Mouse (Mus musculus): ENCODE results near the gene Mef2c.

The Mef2c gene

DNA sequence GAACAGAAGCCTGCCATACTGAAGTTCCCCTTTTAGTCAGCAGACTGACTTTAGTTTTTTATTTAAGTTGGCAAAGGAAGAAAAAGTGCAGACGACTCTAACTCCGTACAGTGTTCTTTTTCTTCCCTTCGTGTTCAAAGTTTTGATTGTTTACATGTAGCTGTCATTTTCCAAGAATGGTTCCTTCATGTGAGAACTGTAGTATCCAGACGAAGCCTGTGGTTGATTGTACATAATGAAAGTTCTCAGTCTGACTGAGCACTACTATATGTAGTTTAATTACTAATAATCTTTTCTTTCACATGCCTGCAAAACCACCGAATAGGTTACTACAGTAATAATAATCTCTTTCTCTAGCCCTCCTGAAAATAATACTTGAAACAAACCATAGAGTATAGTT, 68.6 kb downstream of the Mef2c start:
- DNase-seq (ENCODE audit: low read depth, low spot score), result no peak

DNA sequence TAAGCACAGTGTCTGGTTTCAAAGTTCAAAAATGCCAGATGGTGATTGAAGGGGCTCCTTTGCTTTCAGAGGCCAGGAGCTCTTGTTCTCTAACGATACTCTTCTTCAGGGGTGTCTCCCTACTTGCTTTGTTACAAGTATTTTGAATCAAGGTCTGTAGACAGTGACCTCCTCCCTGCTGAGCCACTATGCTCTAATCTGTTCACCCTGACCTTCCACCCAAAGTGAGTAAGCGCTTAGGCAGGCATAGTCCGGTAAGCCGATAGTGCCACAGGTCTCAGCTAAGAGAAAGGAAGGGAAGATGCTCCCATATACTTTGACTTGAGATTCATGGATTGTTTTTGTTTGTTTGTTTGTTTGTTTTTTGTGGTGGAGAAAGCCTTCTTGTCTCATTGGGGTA, 69.5 kb downstream of the Mef2c start:
- no peak for DNase-seq (ENCODE audit: low read depth, low spot score)

DNA sequence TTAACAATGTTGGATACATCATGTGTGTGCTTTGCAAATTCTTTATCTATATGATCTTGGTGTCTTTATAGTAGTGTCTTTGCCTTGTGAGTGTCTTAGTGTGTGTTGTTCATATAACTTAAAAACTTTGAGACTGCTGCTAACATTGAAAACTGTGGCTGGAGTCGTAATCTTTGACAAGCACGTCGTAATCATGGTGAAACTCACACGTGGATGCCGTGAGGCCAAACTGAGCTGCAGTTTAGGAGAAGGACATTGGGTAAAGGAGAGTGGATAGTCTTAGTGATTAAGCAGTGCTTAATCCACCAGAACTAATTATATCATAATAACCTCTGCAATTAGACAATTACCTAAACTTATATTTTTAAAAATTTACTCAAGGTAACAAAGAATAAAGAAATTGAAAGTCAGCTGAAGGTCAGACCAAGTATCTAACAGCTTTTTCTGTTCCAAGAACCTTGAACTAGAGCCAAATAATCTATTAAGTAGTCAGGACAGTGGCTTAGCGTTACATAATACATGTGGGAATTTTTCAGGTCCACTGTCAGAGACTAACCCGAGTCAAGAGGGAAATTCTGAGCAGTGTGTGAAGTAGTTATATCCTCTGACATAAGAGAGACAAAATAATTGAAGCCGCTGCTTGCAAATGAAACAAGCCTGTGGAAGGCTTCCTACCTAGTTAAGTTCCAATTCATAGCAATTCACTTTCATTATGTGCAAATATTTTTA, 70.2 kb downstream of the Mef2c start:
- no peak for DNase-seq (ENCODE audit: low read depth, low spot score)

DNA sequence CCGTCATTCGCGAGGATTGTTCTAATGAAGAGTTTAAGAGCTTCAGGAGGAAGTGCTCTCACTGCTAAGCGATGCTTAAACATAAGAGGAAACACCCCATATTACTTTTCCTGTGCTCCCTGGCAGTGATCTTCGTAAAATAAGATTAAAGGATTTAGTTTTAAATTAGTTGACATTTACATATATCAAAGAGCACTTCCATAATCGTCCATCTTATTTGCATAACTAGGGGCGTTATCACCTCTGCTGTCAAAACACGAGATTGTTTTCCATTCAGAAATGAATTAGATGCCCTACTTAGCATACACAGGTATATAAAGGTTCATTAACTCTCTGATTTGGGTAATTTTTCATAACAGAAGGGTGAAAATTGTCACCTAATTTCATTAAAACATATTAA, 71.0 kb downstream of the Mef2c start:
- DNase-seq (ENCODE audit: low read depth, low spot score), result no peak

DNA sequence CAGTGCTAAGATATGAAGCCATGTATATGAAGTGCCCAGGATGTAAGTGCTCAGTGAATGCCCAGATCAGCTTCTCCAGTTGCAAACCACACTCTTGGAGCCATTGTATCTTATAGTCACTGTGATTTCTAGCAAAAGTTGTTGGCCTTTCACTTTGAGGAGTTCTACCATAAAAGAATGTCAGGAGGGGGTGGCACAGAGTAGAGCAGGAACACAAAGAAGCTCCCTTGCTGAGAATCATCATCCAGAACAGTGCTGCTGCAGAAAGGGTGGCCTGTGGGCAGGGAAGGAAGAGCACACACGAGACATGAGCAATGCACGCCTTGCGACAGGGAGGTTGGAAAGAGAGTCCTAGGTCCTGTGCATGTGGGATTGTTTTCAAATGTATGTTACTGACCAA, 75.6 kb downstream of the Mef2c start:
- DNase-seq (ENCODE audit: low read depth, low spot score), result no peak

DNA sequence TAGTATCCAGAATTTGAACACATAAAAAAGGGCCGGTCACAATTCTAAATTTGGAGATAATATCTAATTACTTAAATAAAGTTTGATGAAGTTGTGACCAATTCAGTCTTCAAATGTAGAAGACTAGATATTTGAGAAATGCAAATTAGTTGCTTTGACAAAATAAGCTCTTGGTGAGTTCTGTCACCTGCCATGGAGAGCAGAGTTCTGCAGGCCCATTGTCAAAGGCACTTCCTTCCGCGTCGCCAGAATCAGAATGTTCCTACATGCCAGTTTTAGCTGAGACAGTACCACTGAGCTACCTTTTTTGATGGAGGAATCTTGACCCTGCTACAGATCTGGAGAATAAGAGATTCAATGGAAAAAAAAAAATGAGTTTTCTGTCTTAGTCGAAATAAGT, 77.0 kb downstream of the Mef2c start:
- no peak for DNase-seq (ENCODE audit: low read depth, low spot score)

DNA sequence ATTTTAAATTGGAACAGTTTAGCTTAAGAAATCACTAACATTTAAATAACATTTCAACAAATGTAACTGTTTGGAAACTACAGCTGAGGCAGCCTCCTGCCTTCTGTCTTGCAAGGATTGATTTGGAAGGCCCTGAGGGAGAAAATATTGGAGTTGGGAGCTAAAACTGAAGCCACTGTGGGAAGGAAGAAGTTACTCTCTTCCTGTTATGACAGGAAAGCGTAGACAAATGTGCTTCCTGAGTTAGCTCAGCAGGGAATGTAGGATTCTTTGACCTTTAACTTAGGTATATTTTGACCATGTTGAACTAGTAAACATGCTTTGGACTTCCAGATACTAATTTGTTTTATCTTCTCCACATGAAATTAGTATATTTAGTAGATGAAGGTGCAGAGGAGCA, 78.7 kb downstream of the Mef2c start:
- no peak for DNase-seq (ENCODE audit: low read depth, low spot score)

DNA sequence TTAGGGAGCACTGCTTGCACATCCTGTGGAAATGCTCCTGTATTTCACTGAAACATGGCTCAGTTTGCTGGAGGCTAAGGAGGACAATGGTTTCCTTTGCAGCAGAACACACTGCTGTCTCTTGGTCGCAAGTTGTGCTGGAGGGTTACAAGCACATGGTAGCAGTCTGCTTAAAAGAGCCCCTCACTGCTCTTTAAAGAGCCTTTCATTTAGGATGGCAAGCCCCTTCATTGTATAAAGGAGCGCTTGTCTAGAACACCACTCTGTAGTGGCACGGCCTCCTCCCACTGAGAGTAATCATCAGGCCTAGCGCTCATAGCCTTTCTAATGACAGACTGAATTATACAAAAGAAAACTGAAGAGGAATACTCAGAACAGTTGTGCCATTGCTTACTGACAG, 80.0 kb downstream of the Mef2c start:
- no peak for DNase-seq (ENCODE audit: low read depth, low spot score)

DNA sequence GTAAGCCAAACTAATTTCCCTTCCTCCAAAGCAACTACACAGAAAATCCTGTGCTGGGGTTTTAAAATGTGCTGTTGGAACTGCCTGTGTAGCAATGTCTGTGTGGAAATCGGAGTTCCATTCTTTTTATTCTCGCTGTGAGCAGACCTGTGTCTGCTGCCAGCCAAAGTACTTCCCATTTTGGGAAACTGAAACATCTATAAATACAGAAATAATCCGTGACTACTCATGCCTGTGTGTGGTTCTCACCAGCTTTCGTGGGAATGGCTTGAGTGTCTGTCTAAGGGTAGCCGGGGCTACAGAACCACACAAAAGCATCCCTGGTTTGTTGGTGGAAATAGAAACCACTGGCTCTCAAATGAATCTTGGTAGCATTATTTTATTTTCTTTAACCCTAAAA, 81.5 kb downstream of the Mef2c start:
- DNase-seq (ENCODE audit: low read depth, low spot score), result no peak

DNA sequence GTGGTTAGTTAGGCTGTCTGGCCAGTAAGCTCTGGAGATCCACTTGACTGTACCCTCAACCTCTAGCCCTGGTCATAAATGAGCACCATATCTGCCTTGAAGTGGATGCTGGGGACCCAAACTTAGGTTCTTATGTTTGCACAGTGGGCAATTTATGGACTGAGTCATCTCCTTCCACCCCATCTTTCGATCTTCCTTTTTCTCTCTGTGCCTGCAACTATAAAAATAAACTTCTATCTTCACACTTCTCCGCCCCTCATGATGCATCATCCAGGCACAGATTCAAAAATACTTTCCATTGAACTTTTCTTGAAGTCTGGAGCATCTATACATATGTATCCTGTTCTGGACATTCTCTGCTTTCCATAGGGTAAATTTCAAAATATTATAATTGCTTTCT, 84.4 kb downstream of the Mef2c start:
- DNase-seq (ENCODE audit: low read depth, low spot score), result no peak

DNA sequence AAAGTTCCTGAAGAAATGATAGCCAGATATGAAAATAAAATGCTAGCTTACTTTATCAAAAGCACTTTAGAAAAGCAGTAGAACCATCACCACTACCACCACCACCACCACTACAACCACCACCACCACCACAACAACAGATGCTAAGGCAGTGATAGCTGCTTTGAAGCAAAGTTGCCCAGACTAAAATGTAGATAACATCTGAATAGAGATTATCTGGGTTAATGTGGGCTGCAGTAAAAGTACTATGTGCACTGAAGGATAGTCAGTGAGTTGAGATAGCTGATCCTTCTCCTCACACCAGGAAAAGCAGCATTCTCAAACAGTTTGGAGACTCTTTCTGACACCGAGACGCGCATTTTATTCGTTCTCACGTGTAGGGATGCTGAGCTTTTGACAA, 87.1 kb downstream of the Mef2c start:
- no peak for DNase-seq (ENCODE audit: low read depth, low spot score)

DNA sequence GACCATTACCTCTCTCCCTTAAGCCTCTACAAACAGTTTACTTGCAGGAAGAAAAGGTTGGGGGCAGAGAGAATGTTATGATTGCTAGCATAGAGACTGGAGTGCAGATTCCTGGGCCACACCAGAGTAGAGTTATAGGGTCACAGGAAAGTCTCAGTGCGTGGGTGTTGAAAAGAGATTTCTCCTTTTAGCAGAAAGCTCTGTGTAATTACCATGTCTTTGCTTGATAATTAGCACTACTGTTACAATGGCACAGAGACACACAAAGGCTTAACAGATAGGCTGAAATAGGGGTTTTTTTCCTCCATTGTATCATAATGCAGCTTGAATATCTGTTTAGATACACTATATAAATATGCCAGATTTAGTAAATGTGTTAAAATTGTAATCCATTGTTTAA, 91.6 kb downstream of the Mef2c start:
- DNase-seq (ENCODE audit: low read depth, low spot score), result no peak

DNA sequence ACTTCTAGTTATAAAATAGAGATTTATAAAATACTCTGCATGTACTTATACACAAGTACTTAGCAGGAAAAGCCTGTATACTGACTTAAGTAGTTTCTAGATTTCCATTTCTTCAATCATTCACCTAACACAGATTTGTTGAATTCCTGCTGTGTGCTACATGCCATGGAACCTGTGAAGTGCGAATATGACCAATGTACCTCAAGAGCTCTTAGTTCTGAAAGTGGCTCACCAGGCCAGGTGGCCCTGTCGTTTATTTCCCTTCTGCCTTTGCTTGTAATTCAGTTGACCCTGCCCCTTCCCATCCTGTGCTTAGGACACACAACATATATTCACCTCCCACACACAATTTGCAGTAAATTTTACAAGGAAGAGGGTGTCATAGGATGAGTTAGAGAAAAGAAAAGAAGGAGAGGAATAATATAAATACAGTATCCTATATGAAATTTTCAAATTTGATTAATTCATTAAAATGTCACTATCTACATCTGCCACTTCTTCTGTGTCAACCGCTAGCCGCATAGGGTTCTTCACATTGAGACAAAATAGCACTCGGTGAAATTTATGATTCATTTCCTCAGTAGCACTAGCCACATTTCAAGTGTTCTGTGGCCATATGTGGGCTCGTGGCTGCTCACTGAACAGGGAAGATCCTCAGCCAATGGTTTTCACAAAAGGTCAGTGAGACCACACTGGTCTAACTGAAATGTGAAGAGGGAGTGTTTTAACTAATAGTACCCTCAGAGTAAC, 93.3 kb downstream of the Mef2c start:
- DNase-seq (ENCODE audit: low read depth, low spot score), result no peak

DNA sequence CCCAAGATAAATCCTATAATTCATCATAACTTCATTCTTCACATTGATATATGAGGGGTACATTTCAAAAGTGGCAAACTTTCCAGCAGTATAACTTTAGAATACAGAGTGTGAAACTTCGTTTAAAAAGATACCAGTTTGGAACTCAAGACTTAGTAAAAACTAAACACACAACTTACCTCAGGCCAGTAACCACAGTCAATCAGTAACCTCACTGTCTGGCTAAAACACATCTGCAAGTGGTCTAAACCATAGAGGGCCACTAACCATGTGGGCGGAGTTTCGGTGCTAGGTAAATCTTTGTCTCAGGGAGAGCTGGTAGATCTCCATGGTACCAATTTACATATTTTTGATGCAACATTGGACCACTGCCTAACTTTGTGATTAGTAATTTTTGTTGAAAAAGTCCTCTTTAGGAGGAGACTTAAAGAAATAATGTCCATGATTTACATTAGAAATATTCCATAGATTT, 93.9 kb downstream of the Mef2c start:
- no peak for DNase-seq (ENCODE audit: low read depth, low spot score)

DNA sequence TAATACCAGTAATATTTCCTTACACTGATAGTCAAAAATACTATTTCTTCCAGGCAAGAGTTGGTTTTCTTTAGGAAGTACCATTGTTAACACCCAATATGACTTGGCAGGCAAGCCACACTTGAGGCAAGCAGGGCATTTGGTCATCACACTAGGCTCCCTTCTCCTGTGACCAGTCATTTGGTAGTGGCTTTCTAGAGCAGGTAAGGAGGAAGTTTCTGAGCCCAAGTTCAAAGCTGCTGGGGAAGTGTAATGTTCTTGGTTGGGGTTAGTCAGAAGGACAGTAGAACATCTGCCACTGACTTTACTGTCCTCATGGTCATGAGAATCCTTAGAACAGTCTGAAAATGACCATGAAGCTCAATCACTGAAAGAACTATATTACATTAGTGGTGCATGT, 96.5 kb downstream of the Mef2c start:
- no peak for DNase-seq (ENCODE audit: low read depth, low spot score)

DNA sequence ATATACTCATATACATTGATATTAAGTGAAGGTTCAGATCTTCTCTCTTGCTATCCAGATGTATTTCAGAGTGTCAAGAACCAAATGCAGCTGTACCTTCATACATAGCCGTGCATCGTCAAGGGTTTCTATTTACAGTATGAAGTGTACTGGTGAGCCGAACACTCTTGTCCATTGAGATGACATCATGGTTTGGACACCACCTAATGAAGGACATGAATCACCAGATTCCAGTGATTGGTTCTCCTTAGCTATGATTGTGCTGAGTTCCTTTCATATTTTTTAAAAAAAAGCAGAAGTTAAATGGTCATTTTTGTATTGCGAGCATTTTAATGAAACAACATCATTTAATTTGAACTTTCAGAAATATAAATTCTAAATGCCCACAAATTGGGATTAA, 97.9 kb downstream of the Mef2c start:
- DNase-seq (ENCODE audit: low read depth, low spot score), result no peak

DNA sequence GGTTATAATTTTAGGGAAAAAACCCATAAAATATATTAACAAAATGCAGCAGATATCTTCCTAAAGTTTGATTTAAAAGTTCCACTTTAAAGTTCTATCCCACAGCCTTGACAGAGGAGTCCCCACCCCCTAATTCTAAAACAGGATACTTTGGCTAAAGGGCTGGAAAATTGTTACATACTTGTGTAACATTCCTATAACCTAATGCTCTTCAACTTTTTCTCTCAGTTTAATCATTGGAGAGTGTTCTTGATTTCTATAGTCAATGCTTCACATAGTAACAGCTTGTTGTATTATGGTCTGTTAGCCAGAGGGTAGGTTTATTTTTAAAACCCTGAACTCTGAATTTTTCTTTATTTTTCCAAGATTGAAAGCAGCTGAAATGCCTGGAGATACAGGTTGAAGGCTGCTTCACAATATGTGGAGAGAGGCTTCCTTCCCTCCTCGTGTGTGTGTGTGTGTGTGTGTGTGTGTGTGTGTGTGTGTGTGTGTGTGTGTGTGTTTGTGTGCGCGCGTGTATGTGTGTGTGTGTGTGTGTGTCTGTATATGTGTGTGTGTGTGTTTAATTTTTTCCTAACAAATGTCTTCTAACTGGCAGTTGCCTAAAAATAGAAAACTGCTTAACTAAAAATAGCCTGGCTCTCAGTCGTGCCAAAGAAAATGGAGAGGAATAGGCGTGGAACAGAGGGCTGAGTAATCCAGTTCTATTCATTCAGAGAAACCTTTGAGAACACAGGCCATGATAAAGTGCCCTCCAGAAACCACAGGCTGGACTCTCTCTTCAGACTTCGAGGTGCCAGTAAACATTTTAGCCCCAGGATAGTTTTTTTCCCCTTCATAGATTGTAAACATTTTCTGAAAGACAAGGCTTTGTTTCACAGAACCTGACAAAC, 99.8 kb downstream of the Mef2c start:
- no peak for DNase-seq (ENCODE audit: low read depth, low spot score)

DNA sequence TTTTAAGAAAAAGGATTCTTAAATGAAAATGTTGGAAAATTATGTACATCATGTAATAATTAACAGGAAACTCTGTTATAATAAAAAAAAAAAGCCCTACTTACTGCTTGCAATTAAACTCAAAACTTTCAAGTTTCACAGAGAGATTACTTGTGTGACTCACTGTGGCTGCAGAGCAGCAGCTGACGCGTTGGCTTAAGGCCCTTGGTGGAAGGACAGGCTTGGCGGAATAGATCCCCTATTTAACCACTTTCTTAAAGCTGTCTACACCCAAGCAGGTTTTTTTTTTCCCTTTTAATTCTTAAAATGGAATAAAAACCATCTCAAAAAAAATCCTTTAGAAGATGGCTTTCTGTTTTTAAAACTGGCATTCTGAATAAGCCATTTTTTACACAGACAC, 100.5 kb downstream of the Mef2c start:
- no peak for DNase-seq (ENCODE audit: low read depth, low spot score)

DNA sequence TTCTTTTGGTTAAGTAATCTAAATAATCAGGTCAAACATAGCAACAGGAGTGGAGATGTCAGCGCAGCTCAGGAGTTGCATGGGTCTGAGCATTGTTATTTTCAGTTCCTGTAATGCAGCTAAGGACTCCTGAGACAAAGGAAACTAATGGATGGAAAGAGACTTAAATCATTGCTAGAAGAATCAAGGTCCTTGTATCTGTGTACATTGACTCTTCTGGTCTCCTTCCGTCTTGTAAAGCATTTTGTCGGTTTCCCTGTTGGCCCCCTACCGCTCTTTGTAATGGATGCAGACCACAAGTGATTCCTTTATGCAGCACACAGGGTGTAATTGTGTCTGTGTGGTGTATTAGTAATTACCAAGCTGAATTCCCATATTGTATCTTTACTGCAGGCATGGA, 101.0 kb downstream of the Mef2c start:
- DNase-seq (ENCODE audit: low read depth, low spot score), result no peak

DNA sequence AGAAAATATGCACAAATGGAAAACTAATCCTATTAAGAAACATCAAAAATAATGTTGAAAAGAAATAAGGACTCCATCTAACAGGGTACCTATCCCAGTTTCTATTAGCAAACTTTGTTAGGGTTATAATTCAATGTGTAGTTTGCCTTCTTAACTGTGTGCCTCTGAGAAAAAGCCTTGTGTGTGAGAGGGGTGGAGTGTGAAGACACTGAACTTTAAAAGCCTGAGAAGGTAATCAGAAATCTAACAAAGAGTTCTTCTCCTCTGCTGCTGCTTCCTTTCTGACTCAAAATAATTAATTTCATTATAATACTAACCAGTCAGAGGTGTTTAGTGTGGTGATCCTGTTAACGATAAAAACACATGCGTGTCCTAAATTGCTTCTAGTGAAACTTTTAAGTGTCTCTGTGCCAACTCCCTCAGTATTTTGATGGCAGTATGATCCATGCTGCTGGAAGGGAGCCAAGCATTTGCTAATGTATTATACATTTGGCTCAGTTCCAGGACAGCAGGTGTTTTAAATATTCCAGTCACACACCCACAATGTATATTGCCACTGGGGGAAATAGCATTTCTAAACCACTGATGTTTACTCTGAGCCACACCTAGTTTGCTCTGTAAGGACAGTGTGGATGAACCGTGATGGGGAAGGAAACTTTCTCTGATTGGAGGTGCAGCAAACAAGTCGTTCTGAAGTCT, 104.2 kb downstream of the Mef2c start:
- no peak for DNase-seq (ENCODE audit: low read depth, low spot score)

DNA sequence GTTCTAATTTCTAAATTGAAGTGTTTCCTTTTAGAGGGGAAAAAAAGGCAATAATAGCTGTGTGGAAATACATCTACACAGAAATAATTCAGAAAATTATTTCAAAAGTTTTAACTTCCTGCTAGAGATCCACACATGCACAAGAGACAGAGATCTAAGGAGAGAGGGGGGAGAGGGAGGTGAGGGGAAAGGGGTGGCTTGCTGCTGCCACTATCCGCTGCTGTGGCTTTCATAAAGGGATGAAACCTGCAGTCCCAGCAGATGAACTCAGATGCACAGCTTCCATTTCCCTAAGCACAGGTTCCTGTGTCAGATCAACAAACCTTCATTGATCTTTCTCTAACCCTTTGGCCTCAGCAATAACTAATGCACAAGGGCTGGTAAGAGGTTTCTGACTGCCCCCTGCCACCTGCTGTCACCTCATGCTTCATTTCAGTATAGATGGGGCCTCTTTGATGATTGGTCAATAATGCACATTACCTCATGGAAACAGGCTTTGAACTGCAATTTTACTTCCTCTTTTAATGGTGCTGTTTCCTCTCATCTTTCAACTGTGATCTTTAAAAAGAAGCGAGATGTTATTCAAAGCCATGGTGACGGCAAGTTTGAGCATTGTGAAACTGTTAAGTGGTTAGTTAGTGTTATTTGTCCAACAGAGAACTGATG, 105.2 kb downstream of the Mef2c start:
- no peak for DNase-seq (ENCODE audit: low read depth, low spot score)

Data from retina, postnatal 7 days (tissue).